Mouse (Mus musculus) heart, embryonic 14.5 days (tissue): ENCODE results near the gene Sorbs1. TPM values are rescaled to one million over a fixed set of nuclear protein-coding genes. Genes with fewer than 3 reads are reported as not detected.

ENCODE experiments used
- ATAC-seq: fragments of 200-750 bp; cut with Nextera tagmentation; 2 replicates; pipeline ENCODE4 v1.8.0; 2017; ENCODE audit warnings: low read depth, moderate TSS enrichment; ENCODE audit not compliant: insufficient number of reproducible peaks, insufficient read depth, low FRiP score
- H3K27ac ChIP-seq, 2 experiments: fragments of 200-500 bp in 1 of 2; fragments of 300-500 bp in 1 of 2; sonication (generic) in 1 of 2; replicated peaks in 1 of 2; 2 replicates each; pipeline ENCODE4 v1.5.1; 2012 to 2014; ENCODE audit warnings: low read depth in 2 of 2, low read length in 2 of 2, control low read depth in 1 of 2, mild to moderate bottlenecking in 1 of 2, mixed read lengths in 1 of 2; ENCODE audit not compliant: control insufficient read depth in 1 of 2, insufficient read depth in 1 of 2
- H3K27me3 ChIP-seq: fragments of 300-500 bp; sonication (generic); 2 replicates; pipeline ENCODE4 v1.6.1; 2014; ENCODE audit warnings: mild to moderate bottlenecking, low read length, control low read depth; ENCODE audit not compliant: control insufficient read depth, insufficient read depth
- H3K36me3 ChIP-seq: fragments of 300-500 bp; sonication (generic); 2 replicates; pipeline ENCODE4 v1.6.1; 2014; ENCODE audit warnings: mild to moderate bottlenecking, control low read depth, low read length, mixed read lengths; ENCODE audit not compliant: control insufficient read depth, insufficient read depth
- H3K4me1 ChIP-seq, 2 experiments: fragments of 200-500 bp in 1 of 2; fragments of 300-500 bp in 1 of 2; sonication (generic) in 1 of 2; 2 replicates each; pipeline ENCODE4 v1.6.1; 2012 to 2014; ENCODE audit warnings: low read length in 2 of 2, control low read depth in 1 of 2, mixed read lengths in 1 of 2; ENCODE audit not compliant: control insufficient read depth in 2 of 2, insufficient read depth in 2 of 2
- H3K4me2 ChIP-seq: fragments of 300-500 bp; sonication (generic); 2 replicates; pipeline ENCODE4 v1.6.1; 2014; ENCODE audit warnings: mild to moderate bottlenecking, low read length
- H3K4me3 ChIP-seq, 2 experiments: fragments of 200-500 bp in 1 of 2; fragments of 300-500 bp in 1 of 2; sonication (generic) in 1 of 2; 2 replicates each; pipeline ENCODE4 v1.5.1; 2012 to 2014; ENCODE audit warnings: low read length in 2 of 2, mild to moderate bottlenecking in 2 of 2, control low read depth in 1 of 2, low read depth in 1 of 2, moderate library complexity in 1 of 2; ENCODE audit not compliant: control insufficient read depth in 1 of 2, insufficient read depth in 1 of 2
- H3K9ac ChIP-seq: fragments of 300-500 bp; sonication (generic); 2 replicates; pipeline ENCODE4 v1.6.1; 2014; ENCODE audit warnings: mild to moderate bottlenecking, low read length
- H3K9me3 ChIP-seq: fragments of 300-500 bp; sonication (generic); 2 replicates; pipeline ENCODE4 v1.6.1; 2016; ENCODE audit warnings: low read length, control low read depth; ENCODE audit not compliant: control insufficient read depth
- WGBS: fragments of 180-500 bp; shearing (Covaris S2); extraction: QIAGEN DNeasy Blood & Tissue Kit; methylation state at CpG from one replicate; pipeline ENCODE4 v1.1.7; 2014; 5-methylcytosine and 5-hydroxymethylcytosine counted together
- polyA plus RNA-seq: library from polyadenylated mRNA; unstranded; fragments of >200 nt; fragmentation: Nextera tagmentation; extraction: Ambion mirVana; gene quantifications from 2 replicates; pipeline ENCODE4 v1.2.1, GENCODE M21; 2014

Sorbs1 gene
- polyA plus RNA-seq, 1 experiment from 2014 or later = 109 TPM

DNA sequence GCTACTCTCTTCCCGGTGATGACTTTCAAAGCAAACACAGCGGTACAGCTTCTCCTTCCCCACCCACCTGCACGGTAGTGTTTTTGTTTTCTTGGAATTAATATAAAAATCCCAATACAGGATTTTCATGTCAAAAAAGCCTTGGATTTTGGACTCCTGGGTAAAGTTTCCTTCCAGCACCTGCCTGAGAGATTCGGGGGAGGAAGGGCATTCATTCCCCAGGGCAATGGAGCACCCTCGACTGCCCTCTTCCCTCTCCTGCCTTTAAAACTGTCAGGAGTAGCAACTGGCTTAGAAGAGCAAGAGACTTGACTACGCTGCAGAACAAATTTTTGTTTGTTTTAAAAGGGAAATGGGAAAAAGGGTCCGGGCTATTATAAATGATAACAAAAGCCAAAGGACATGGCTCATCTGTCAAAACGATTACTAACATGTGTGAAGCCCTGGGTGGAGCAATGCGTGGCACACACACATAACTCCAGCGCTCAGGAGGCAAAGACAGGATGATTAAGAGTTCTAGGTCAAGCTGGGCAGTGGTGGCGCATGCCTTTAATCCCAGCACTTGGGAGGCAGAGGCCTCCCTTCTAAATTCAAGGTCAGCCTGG, 113.1 kb downstream of the Sorbs1 start:
- H3K27me3 ChIP-seq = no peaks in the 10 kb centered on the region
- ATAC-seq = no peak
- H3K4me2 ChIP-seq = no peak overlapping the region
- 68% methylated on average over 11 of the region's 11 CpGs for WGBS
- no peak overlapping the region for H3K4me3 ChIP-seq
- H3K9me3 ChIP-seq = no peaks in the 10 kb centered on the region
- peaks cover 24 to 44% of the 10 kb centered on the region in 2 experiments for H3K4me1 ChIP-seq
- peaks cover 20% of the 10 kb centered on the region for H3K36me3 ChIP-seq
- H3K27ac ChIP-seq = peak overlapping the region; percentile 58 to 60
- H3K9ac ChIP-seq = peak overlapping the region; percentile 16; the same call in 1 of the 2 replicates

- ATAC-seq = no peak
- H3K4me2 ChIP-seq = peak overlapping the region; percentile 35
These were observed 117.6 kb downstream of the Sorbs1 start for GRCm38 (mm10) chr19:40395757-40396661.

DNA sequence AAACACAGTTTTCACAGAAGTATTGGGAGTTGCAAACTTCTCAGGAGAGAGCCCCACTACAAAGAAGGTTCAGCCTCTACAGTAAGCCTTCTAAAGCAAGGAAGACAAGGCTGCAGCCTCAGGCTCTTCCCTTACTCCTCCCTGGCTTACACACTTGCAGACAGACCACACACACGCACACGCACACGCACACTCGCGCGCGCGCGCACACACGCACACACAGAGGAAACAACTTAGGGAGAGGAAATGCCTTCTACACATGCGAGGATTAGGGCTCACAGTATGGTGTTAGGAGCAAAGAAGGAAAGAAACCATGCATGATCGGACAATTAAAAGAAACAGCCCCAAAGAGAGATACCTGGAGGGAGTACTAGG, 118.3 kb downstream of the Sorbs1 start:
- peak; percentile 37; the same call in 1 of the 2 replicates for ATAC-seq
- Histone ChIP-seq H3K9ac (peak overlapping the region; percentile 57), H3K4me1 (peaks cover 23 to 24% of the 10 kb centered on the region in 2 experiments), H3K9me3 (no peaks in the 10 kb centered on the region), H3K4me2 (peak overlapping the region; percentile 35), H3K27ac (peak overlapping the region; percentile 91 to 95), H3K36me3 (peaks cover 28% of the 10 kb centered on the region), H3K4me3 (no peak overlapping the region), H3K27me3 (no peaks in the 10 kb centered on the region)
- 77% methylated on average over 12 of the region's 12 CpGs for WGBS

More at GRCm38 (mm10) chr19:40395757-40396661, 117.6 kb downstream of the Sorbs1 start:
- H3K9me3 ChIP-seq = no peaks in the 10 kb centered on the region
- 75% methylated on average over 14 of the region's 14 CpGs for WGBS
- peaks cover 28 to 29% of the 10 kb centered on the region in 2 experiments for H3K4me1 ChIP-seq
- no peak overlapping the region for H3K4me3 ChIP-seq
- peak overlapping the region; percentile 91 to 95 for H3K27ac ChIP-seq
- no peak overlapping the region for H3K9ac ChIP-seq
- peaks cover 28% of the 10 kb centered on the region for H3K36me3 ChIP-seq
- H3K27me3 ChIP-seq = no peaks in the 10 kb centered on the region

- H3K4me2 ChIP-seq = peak overlapping the region; percentile 35
- H3K27ac ChIP-seq = peak overlapping the region; percentile 91 to 95
- no peak overlapping the region for H3K4me3 ChIP-seq
- peak overlapping the region; percentile 57 for H3K9ac ChIP-seq
- H3K27me3 ChIP-seq = no peaks in the 10 kb centered on the region
- H3K36me3 ChIP-seq = peaks cover 28% of the 10 kb centered on the region
- H3K4me1 ChIP-seq = peaks cover 23 to 24% of the 10 kb centered on the region in 2 experiments
- WGBS = 39% methylated on average over 10 of the region's 10 CpGs
- peak; percentile 49 for ATAC-seq
- no peaks in the 10 kb centered on the region for H3K9me3 ChIP-seq
These were observed 118.8 kb downstream of the Sorbs1 start for GRCm38 (mm10) chr19:40394555-40395320.

- WGBS = 97% methylated on average over 5 of the region's 5 CpGs
- Histone ChIP-seq H3K9ac (no peak overlapping the region), H3K4me3 (no peak overlapping the region), H3K27me3 (no peaks in the 10 kb centered on the region), H3K27ac (no peak overlapping the region), H3K4me2 (no peak overlapping the region), H3K9me3 (no peaks in the 10 kb centered on the region), H3K4me1 (peaks cover 23 to 24% of the 10 kb centered on the region in 2 experiments), H3K36me3 (peaks cover 21% of the 10 kb centered on the region)
- ATAC-seq = no peak
These were observed 120.7 kb downstream of the Sorbs1 start for GRCm38 (mm10) chr19:40392795-40393392.

- Histone ChIP-seq H3K27ac (no peak overlapping the region), H3K9ac (no peak overlapping the region), H3K4me1 (peaks cover 24 to 30% of the 10 kb centered on the region in 2 experiments), H3K36me3 (peaks cover 34% of the 10 kb centered on the region), H3K27me3 (no peaks in the 10 kb centered on the region), H3K9me3 (no peaks in the 10 kb centered on the region), H3K4me3 (no peak overlapping the region), H3K4me2 (no peak overlapping the region)
- WGBS = 12% methylated on average over 6 of the region's 6 CpGs
- ATAC-seq = 0 out of 2 replicates have a peak, but pooled peaks have one; percentile 40
These were observed 122.1 kb downstream of the Sorbs1 start for GRCm38 (mm10) chr19:40391469-40391868.

GRCm38 (mm10) chr19:40386916-40387315, 126.7 kb downstream of the Sorbs1 start:
- H3K27me3 ChIP-seq = no peaks in the 10 kb centered on the region
- no peak overlapping the region for H3K4me2 ChIP-seq
- 48% methylated on average over 3 of the region's 3 CpGs for WGBS

More at GRCm38 (mm10) chr19:40386916-40387315, 126.7 kb downstream of the Sorbs1 start:
- H3K27ac ChIP-seq = no peak overlapping the region
- no peaks in the 10 kb centered on the region for H3K9me3 ChIP-seq
- no peak overlapping the region for H3K4me3 ChIP-seq
- H3K36me3 ChIP-seq = peaks cover 31% of the 10 kb centered on the region
- ATAC-seq = no peak
- no peak overlapping the region for H3K9ac ChIP-seq
- H3K4me1 ChIP-seq = peaks cover 2 to 21% of the 10 kb centered on the region in 2 experiments; a peak in 2 of 4 replicates
